Mouse (Mus musculus) ES-Bruce4 (cell line): ENCODE data around the gene Paqr7.

Experiments used
- CTCF ChIP-seq: IDR thresholded peaks from one replicate; pipeline ENCODE4 v1.8.1; 2011; ENCODE audit warnings: low read depth, low read length
- EP300 ChIP-seq: IDR thresholded peaks from 2 replicates; pipeline ENCODE4 v1.6.1; 2011; ENCODE audit warnings: low read depth, low read length; ENCODE audit not compliant: insufficient read depth

DNA sequence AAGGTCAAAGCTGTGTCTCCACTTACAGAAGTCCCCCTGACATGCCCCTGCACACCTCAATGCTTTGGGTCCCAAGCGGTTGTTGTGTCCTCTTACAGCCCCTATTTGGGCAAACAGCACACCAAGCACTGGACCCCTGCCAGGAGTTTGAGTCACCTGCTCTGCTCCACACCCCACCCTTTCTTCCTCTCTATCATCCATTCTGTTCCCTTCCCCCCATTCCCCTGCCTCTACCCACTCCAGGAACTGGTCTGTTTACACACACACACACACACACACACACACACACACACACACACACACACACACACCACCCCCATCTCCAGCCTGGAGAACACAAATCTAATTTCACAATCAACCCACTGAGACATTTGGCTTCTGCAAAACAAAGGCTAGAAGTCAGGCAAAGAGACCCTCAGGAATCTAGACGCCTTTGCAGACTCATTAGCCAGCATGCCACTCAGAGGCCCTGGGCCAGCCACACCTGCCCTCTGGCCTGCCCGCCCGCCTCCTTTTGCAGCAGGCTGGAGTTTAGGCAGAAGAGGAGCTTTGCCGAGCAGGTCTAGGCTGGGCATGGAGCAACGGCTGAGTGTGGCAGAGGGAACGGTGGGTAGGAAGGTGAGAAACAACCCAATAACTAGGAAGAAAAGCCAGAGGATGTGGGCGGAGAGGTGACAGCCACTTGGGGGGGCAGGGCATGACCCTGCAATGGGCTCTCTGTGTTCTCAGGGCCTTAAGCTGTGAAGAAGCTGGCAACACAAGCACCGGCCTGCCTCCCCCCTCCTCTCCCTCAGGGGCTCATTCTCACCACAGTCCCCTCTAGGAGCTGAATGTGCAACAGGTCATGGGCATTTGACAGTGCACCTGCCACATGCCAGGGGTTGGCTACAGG is 50.6 kb downstream of the Paqr7 start:
- TF ChIP-seq CTCF = no peak
- no peak for TF ChIP-seq EP300
